Mouse (Mus musculus): ENCODE results near the gene Tyr. TPM values are rescaled to one million over a fixed set of nuclear protein-coding genes. Genes with fewer than 3 reads are reported as not detected.
"Not testable (repeated sequence)": the region's sequence is repeated elsewhere in the genome, so short reads cannot be mapped to it uniquely, and the experiment has no call there.

Gene Tyr
- polyA plus RNA-seq (2016; fragmentation: Nextera tagmentation; extraction: Ambion mirVana) = 0.32 and 0.43 TPM in 2 replicates

- no peak within 1 kb of the TSS for H3K27ac ChIP-seq
These were observed at the start of gene Tyr for GRCm38 (mm10) chr7:87493412-87493811. Tyr (minus strand) TSS chr7:87493512.

GRCm38 (mm10) chr7:87539031-87539430, 45.7 kb upstream of the Tyr start:
- DNase-seq (ENCODE audit: low spot score) = no peak
- Histone ChIP-seq H3K27ac (no peak overlapping the region), H3K9me3 (no peaks in the 10 kb centered on the region), H3K36me3 (no peaks in the 10 kb centered on the region), H3K4me3 (no peak overlapping the region), H3K4me1 (replicated peaks) (no peaks in the 10 kb centered on the region), H3K27me3 (ENCODE audit: insufficient read depth, poor library complexity, severe bottlenecking) (no peaks in the 10 kb centered on the region)

More at GRCm38 (mm10) chr7:87493412-87493811, at the start of gene Tyr:
- no peaks in the 10 kb centered on the region for H3K27me3 ChIP-seq (ENCODE audit: insufficient read depth, poor library complexity, severe bottlenecking)
- H3K9me3 ChIP-seq = no peaks in the 10 kb centered on the region
- H3K4me1 ChIP-seq (replicated peaks) = no peaks in the 10 kb centered on the region
- no peak for DNase-seq (ENCODE audit: low spot score)
- H3K36me3 ChIP-seq = no peaks in the 10 kb centered on the region
- H3K4me3 ChIP-seq = no peak within 1 kb of the TSS

DNA sequence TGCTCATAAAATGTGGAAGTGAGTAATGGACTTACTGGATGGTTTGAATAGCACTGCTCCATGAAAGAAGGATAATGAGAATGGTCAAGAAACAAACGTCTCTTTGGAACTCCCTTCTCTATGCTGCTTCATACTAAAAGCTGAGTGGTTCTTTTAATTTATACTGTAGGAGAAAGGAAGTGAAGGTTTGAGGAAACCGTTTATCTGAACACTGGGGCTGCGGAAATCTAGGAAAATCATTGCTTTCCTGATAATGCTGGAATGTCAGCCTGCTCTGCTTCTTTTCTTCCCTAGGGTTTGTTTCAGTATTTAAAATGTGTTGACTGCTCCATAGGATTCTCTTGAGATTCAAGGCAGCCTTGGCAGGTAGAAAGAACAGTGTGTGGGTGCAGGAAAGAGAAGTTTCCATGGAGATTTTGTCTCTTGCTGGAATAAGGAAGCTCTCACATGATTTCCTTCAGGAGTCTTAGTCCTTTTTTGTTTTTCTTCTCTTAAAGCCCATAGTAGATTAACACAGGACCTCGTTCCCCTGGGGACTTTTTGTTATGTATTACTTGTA, 891 bp upstream of the Tyr start:
- Histone ChIP-seq H3K4me3 (no peak overlapping the region), H3K36me3 (no peaks in the 10 kb centered on the region), H3K9me3 (no peaks in the 10 kb centered on the region), H3K27ac (no peak overlapping the region), H3K4me1 (replicated peaks) (no peaks in the 10 kb centered on the region), H3K27me3 (ENCODE audit: insufficient read depth, poor library complexity, severe bottlenecking) (no peaks in the 10 kb centered on the region)
- 23% methylated on average over 4 of the region's 4 CpGs for WGBS
- DNase-seq (ENCODE audit: low spot score) = no peak

- Histone ChIP-seq H3K4me1 (replicated peaks) (no peaks in the 10 kb centered on the region), H3K36me3 (no peaks in the 10 kb centered on the region), H3K9me3 (no peaks in the 10 kb centered on the region), H3K27me3 (ENCODE audit: insufficient read depth, poor library complexity, severe bottlenecking) (no peaks in the 10 kb centered on the region), H3K27ac (no peak overlapping the region), H3K4me3 (no peak overlapping the region)
- no peak for DNase-seq (ENCODE audit: low spot score)
- 79% methylated on average over 3 of the region's 3 CpGs for WGBS
These were observed 5.3 kb downstream of the Tyr start for GRCm38 (mm10) chr7:87488024-87488423.

- Histone ChIP-seq H3K27me3 (ENCODE audit: insufficient read depth, poor library complexity, severe bottlenecking) (no peaks in the 10 kb centered on the region), H3K27ac (no peak overlapping the region), H3K4me3 (no peak overlapping the region), H3K9me3 (no peaks in the 10 kb centered on the region), H3K36me3 (no peaks in the 10 kb centered on the region), H3K4me1 (replicated peaks) (no peaks in the 10 kb centered on the region)
- no peak for DNase-seq (ENCODE audit: low spot score)
- 79% methylated on average over 1 of the region's 1 CpGs for WGBS
These were observed 80.0 kb downstream of the Tyr start for GRCm38 (mm10) chr7:87413271-87413670.

DNA sequence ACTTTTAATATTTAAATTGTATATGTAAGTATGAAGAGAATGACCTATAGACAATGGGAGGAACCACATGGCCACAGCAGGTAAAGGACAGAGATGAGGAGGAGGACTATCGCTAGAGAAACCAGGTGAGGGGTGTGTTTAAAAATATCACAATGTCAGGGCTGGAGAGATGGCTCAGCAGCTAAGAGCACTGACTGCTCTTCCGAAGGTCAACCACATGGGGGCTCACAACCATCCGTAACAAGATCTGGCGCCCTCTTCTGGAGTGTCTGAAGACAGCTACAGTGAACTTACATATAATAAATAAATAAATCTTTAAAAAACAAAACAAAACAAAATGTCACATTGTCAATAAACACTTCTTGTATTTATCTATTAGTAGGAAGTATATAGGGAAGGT, 81.9 kb downstream of the Tyr start:
- H3K9me3 ChIP-seq; H3K4me1 ChIP-seq (replicated peaks); H3K27me3 ChIP-seq (ENCODE audit: insufficient read depth, poor library complexity, severe bottlenecking); H3K4me3 ChIP-seq; H3K36me3 ChIP-seq; H3K27ac ChIP-seq; DNase-seq (ENCODE audit: low spot score): not testable (repeated sequence)
- WGBS = 11% methylated on average over 4 of the region's 4 CpGs

- no peak overlapping the region for H3K27ac ChIP-seq
- no peaks in the 10 kb centered on the region for H3K4me1 ChIP-seq (replicated peaks)
- DNase-seq (ENCODE audit: low spot score) = no peak
- WGBS = 93% methylated on average over 7 of the region's 7 CpGs
- H3K36me3 ChIP-seq = no peaks in the 10 kb centered on the region
- H3K4me3 ChIP-seq = no peak overlapping the region
- no peaks in the 10 kb centered on the region for H3K9me3 ChIP-seq
- H3K27me3 ChIP-seq (ENCODE audit: insufficient read depth, poor library complexity, severe bottlenecking) = no peaks in the 10 kb centered on the region
These were observed 96.3 kb downstream of the Tyr start for GRCm38 (mm10) chr7:87397023-87397422.

DNA sequence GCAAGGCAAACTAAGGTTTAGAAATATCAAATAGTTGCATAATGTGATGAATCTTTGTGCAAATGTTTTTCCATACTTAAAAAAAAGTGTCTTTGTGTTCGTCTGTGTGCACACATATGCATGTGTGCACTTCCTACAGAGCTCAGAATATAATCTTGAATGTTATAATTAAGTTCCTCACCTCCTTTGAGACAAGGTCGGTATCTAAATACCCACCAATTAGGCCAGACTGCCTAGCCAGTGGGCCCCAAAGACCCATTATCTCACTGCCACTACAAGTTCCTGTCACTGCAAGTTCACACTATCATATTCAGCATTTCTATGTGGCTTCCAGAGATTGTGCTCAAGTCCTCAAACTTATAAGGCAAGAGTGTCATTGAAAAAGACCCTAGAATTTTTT, 118.4 kb downstream of the Tyr start:
- Histone ChIP-seq H3K4me1 (replicated peaks) (no peaks in the 10 kb centered on the region), H3K36me3 (no peaks in the 10 kb centered on the region), H3K4me3 (no peak overlapping the region), H3K27me3 (ENCODE audit: insufficient read depth, poor library complexity, severe bottlenecking) (no peaks in the 10 kb centered on the region), H3K27ac (no peak overlapping the region), H3K9me3 (no peaks in the 10 kb centered on the region)
- 74% methylated on average over 2 of the region's 2 CpGs for WGBS
- DNase-seq (ENCODE audit: low spot score) = no peak

Other genes with a start within 250 kb of the Tyr start
- 3.0 and 3.9 TPM in 2 replicates for gene Nox4, start 247.4 kb downstream of the Tyr start, polyA plus RNA-seq (2016; fragmentation: Nextera tagmentation; extraction: Ambion mirVana)
- gene Grm5, start 90.7 kb upstream of the Tyr start, polyA plus RNA-seq (2016; fragmentation: Nextera tagmentation; extraction: Ambion mirVana) = 0.07 and 0.41 TPM in 2 replicates